Mouse (Mus musculus) heart, postnatal 36 days (tissue): ENCODE measurements around the gene Clcn5. TPM values are rescaled to one million over a fixed set of nuclear protein-coding genes. Genes with fewer than 3 reads are reported as not detected.

ENCODE experiments used
- DNase-seq, 2 experiments: peaks; one replicate each; pipeline ENCODE4 v3.0.0; 2021 to 2022
- intact Hi-C: fragments of 180-260 bp; cut with DNase I; formaldehyde crosslinking; loops from one replicate; pipeline ENCODE4 v1.15.1; 2025
- microRNA-seq, 2 experiments: library from miRNA; unstranded; fragments of <30 nt; microRNA quantifications; one replicate each; pipeline ENCODE4 v1.2.0; 2021; ENCODE audit warnings: borderline number of aligned reads in 2 of 2
- total RNA-seq, 2 experiments: library from RNA; stranded (reverse); gene quantifications; 2 replicates each; pipeline ENCODE4 v1.2.3; 2021

Clcn5 gene
- total RNA-seq, 2 experiments from 2014 or later: 2.4 to 4.3 TPM

- no peak for DNase-seq
- intact Hi-C loops: no loop called here
Observed at GRCm38 (mm10) chrX:7204099-7204498, 115.1 kb downstream of the Clcn5 start.

GRCm38 (mm10) chrX:7203535-7203934, 115.6 kb downstream of the Clcn5 start:
- DNase-seq: no peak
- intact Hi-C loops: no loop called here

- no peak for DNase-seq
- intact Hi-C loops: no loop called here
Observed at GRCm38 (mm10) chrX:7197833-7198232, 121.3 kb downstream of the Clcn5 start.

- intact Hi-C loops: no loop called here
- DNase-seq: no peak
Observed at GRCm38 (mm10) chrX:7190816-7191215, 128.3 kb downstream of the Clcn5 start.

DNA sequence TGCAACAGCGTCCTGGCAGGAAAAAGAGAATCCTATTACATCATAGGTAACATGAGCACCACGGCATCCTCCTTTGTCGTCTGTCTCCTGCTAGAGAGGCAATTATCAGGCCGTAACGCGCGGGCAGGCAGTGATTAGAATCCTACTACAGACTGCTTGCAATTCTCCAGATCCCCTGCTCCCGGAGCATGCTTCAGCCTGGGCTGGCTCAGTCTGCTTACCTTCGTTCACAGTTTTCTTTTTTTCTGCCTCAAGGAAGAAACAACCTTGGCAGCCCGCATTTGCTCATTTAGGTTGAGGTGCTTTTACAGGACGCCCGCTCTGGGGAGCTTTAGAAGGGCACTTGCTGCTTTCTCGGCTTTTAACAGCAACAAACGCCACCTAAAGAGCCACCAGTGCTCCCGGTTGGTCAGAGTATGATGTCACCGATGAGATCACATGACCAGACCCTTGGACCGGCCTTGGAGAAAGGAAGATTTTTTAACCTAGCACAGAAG, 130.8 kb downstream of the Clcn5 start:
- intact Hi-C loops: loop anchor here (5.0 kb wide), 1 partner anchor 129 kb away; the partner anchor contains the start of gene Clcn5
- peak; percentile 9 to 24 for DNase-seq

- intact Hi-C loops: loop anchor here (5.0 kb wide), 1 partner anchor 130 kb away; the partner anchor contains the start of gene Clcn5
- no peak for DNase-seq
Observed at GRCm38 (mm10) chrX:7187455-7188310, 131.5 kb downstream of the Clcn5 start.

GRCm38 (mm10) chrX:7170156-7170555, 149.0 kb downstream of the Clcn5 start:
- intact Hi-C loops: no loop called here
- DNase-seq: no peak

DNA sequence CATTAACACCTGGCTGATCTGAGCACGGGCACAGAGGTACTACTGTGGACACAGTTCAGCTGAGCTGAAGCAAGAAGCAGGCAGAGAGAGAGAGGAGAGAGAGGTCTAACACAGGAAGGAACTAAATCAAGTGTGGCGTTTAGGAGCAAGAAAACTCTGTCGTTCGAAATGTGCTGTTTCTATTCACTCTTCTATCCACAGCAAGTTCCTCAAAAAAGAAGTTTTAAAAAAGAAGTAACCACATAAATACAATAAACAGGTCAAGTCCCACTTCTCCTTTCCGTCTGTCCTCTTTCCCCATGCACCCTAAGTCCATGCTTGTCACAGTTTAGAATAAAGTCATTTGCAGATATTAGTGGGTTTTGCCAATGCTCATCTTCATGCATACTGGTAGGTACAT, 150.4 kb downstream of the Clcn5 start:
- DNase-seq: no peak
- intact Hi-C loops: no loop called here

- no peak for DNase-seq
- intact Hi-C loops: no loop called here
Observed at GRCm38 (mm10) chrX:7157976-7158375, 161.2 kb downstream of the Clcn5 start.

- no peak for DNase-seq
- intact Hi-C loops: no loop called here
Observed at GRCm38 (mm10) chrX:7156026-7156732, 163.0 kb downstream of the Clcn5 start.

DNA sequence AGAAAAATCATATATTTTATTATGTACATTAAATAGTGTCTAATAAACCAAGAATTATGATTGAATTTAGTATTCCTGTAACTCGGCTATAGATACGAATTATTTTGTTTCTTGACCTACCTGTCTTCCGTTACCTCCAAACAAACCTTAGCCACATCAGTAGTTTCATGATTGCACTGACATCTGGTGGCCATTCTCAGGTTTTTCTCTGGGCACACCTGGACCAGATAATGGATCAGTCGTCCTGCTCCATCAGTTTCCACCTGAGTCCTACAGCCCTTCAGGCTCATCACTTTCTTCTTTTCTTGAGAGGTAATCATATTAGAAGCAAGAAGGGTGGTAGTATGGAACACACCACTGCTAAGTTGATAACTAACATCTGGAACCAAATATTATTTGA, 169.0 kb downstream of the Clcn5 start:
- intact Hi-C loops: loop anchor here (2.0 to 5.0 kb wide), 2 partner anchors 227 to 498 kb away; no protein-coding TSS in a partner anchor
- no peak for DNase-seq

DNA sequence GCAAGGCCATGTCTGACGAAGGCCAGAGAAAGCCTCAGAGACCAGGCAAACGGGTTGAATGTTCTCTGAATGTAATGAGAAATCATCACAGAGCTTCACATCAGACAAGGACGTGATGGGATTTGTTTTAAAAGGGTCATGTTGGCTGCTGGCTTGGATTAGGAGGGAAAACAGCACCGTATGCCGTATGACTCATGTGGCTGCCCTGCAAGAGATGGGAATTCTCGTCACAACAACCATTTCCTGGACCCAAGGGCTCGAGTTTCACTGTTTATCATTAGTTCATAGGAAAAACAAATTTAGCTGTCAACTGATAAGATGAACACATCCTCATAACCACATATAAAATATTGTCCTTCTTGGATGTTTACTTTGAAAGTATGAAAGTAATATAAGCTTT, 173.0 kb downstream of the Clcn5 start:
- no peak for DNase-seq
- intact Hi-C loops: no loop called here

DNA sequence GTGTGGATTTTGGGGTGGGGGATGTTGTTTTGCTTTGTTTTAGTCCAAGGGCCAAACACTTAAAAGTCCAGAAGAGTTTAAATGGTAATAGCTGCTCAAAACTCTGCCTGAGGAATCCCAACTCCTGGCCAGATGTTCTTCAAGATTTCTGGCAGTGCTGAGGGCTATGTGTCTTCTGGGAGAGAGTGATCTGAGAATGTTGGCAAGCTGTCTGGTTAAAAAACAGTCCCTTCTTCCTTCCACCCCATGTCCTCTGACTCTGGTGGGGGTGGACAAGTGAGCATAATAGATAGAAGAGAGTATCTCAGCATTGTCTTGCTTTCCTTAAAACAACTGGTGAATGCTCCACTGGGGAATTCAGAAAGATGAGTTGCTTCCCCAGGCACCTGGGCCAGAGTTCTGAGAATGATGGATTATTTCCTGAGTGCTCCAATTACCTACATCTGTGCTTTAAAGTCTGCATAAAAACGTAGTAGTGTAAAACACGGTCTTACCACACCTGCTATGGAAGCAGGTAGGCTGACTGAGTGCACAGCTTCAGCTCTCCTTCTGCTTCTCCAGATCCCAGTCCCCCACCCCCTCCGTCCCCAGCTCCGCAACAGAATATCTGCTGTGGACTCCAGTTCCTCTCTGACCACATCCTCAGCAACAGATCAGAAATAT, 197.4 kb downstream of the Clcn5 start:
- no peak for DNase-seq
- intact Hi-C loops: no loop called here

DNA sequence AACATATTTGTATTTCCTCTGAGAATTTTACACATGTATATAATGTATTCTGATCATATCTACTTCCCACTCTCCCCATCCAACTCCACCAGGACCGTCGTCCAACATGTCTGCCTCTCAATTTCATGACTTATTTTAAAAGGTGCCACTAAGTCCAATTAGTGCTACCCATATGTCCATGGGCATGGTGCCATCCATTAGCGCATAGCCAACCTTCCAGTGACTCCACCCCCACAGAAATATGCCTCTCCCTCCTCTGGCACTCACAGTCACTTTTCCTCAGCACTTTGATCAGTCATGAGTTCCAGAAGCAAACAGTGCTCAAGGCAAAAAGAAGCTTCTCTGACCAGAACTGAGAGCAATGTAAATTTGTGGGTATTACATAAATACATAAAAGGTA, 204.3 kb downstream of the Clcn5 start:
- intact Hi-C loops: no loop called here
- no peak for DNase-seq

Small RNAs within 50 kb of the gene (microRNA-seq; reads per million reads assigned to microRNA genes)
- 68.6 to 93.2 reads per million in 2 experiments for gene Mir188
- 19.5 to 28.9 reads per million in 2 experiments for gene Mir362
- gene Mir500: 117 to 137 reads per million in 2 experiments
- 187 to 228 reads per million in 2 experiments for gene Mir501
- gene Mir532: 949 to 1,367 reads per million in 2 experiments

Other genes with a start within 250 kb of the Clcn5 start
- gene Usp27x, start 56.5 kb upstream of the Clcn5 start, total RNA-seq: under 1 TPM; 0.76 to 0.92 TPM